Mouse (Mus musculus): ENCODE results near the gene Ralgps2.

The Ralgps2 gene

DNA sequence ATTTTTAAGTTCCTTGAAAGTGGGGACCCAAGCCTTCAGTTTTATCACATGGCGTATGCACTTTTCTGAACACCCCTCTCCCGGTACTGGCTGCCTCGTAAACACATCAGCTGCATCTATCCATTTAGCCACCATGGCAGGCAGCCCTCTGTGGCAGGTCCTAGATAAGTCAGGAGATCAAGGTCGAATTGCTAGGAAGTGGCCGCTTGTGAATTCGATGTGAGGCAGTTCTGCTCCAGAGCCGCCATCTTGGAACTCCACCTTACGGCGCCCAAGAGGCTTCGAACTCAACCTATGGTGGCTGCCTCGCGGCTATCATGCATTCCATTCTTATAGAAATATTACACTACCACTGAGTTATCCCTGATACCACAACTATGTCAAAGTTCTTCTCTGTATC is 14.8 kb upstream of the Ralgps2 start:
- DNase-seq, result peak; percentile 82

DNA sequence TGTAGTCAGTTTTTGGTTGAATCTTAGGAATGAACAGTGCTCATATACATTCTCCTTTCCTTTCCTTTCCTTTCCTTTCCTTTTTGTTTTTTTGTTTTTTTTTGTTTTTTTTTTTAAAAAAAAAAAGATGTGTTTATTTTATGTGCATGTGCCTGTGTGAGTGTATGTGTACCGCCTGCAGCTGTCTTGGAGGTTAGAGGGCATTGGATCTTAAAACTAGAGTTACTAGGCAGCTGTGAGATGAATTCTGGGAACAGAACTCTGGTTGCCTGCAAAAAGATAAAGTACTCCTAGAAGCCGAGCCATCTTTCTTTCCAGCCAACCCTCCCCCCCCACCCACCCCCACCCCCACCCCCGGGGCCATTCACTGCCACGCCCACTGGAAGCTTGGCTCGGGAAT is 10.9 kb upstream of the Ralgps2 start:
- no peak for DNase-seq

DNA sequence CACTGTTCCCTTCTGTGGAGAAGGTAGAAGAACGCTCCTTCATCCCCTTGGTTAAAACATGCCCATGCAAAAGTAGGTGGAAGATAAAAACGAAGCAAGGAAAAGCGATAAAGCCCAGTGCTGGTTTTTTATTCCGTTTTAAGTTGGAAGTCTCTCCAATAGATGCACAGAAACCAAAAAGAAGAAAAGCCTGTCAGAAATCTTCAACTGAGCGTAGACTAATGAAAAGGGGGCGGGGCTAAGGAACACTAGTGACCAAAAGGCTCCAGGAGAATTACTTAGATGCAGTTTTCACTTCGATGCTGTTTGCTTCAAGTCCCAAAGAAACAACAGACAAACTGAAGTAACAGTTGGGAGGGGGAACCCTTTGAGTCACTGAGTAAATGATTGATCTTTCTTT is 1.2 kb upstream of the Ralgps2 start:
- DNase-seq, result peak; percentile 34

DNA sequence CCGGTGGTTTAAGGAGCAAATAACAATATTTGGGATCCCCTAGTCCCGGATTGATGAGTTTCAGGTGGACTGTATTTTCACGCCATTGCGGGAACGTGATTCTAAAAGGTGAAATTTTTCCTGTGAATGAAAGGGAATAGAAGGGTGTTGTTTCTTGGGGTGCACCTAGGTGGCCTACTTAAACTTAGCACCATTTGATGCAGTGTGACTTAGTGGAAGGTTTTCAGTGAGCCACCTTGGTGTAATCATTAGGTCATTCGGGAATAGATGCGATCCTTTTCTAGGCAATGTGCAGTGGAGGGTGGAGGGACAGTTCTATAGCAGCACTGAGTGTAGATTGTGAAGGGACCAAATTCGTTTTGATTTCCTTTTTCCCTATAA is 706 bp upstream of the Ralgps2 start:
- no peak for DNase-seq

DNA sequence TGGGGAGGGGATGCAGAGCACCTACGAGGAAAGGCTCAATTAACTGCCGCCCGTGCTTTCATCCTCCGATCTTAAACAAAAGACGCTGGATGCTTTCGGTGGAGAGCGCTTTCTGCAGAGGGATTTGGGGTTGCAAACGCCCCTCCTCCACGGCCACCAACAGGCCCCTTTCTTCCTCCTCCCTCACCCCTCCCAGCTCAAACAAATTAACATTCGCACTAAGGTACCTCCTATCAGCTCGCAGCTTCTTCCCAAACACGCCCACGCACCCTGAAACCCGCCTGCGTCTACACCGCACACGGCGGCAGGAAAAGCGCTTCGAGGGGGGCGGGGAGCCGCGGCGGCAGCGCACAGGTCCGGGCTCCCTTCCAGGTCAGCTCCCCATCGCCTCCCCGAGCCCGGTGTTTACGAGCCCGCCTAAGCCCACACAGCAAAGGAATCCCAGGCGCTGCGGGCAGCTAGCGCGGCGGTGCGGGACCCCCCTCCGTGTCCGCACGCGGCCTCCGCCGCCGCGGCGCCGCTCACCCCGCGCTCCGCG is 652 bp downstream of the Ralgps2 start:
- peak; percentile 95 for DNase-seq

DNA sequence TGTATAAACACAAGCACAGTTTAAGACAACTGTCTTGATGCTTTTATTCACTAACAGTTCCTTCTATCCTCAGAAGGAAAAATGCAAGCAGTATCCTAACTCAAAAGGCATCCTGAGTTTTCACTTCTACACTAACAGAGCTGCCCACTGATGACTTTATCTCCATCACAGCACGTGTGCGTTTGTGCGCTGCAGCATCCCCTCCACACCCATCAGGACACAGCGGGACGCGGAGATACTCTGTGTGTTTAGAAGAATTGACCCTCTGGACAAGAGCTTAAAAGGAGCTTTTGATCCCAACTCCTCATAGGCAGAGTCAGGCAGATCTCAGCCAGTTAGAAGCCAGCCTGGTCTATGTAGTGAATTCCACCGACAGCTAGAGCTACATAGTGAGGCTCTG is 2.0 kb downstream of the Ralgps2 start:
- DNase-seq, result peak; percentile 43

DNA sequence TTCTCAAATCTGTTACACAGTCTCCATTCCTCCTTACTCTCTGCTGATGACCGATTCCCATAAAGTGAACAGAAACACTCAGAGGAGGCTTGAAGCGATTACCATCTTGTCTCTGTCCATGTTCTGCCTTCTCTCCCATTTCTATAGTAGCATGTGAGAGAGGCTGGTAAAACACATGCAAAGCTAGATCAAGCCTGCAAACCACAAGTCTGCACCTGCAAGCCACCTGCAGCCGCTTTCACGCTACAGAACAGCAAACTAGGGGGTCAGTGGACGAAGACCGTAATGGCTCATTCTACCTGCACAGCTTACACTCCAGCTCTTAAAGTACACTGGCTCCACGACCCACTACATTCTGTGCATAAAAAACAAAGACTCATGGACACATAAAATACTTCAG is 5.7 kb downstream of the Ralgps2 start:
- DNase-seq, result peak; percentile 15

DNA sequence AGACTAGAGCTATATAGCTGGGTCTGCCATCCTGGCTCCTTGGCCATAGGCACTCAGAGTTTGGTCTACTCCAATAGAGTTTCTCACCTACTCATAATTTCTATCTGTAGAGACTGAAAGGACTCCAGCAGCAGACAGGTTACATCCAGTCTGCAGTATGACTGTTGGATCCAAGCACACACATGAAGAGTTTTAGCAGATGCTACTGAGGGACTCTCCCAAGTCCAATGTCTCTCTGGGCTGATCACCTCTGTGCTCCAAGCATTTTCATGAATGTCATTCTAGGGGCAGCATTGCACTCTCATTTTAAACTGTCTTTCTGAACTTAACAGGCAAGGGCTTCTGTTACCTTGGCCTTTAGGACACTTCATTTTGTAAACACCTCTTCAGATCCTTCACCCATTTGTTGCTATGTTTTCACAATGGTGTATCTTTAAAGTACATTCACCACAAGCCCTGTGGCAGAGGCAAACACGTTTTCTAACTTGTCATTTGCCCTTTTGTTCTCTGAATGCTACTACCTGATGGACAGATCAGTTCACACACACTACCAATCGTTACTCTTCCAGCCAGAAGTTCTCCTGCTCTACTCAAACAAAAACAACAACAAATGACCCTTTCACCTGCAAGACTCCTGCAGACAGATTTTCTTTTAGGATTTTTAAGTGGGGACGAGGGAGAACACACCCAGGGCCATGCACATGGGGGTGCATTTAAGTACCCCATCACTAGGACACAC is 7.2 kb downstream of the Ralgps2 start:
- peak; percentile 72 for DNase-seq

DNA sequence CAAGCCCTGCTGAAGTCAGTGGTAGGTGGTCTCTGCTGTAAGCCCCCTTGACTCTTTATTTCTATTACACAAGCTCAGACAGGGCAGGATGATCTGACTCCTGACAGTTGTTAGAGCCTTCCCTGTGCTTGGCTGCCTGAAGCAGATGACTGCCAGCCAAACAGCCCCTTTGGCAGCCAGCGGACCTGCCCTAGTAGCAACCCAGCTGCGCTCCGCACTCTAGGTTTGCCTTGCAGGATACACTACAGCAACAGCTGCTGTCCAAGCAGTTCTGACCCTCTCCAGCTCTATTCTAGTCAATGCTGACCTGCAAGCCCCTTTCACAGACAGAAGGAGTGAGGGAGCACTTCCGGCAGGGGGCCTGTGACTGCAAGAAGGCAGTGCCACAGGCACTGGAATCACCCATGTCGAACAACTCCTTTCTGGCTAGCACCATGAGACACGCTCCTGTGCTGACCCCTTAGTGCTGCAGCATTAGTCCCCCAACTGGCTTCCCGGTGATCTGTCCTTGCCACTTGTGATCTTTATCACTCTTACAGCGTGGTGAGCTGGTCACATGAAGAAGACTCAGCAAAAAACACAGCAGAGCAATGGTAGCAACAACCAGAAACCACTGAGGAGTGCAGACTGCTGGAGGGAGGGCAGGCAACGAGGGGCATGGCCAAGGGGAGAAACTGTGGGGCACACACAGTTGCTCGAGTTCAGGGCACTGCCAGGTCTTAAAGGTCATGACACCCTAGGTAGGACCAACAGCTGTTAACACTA is 8.1 kb downstream of the Ralgps2 start:
- peak; percentile 82 for DNase-seq

DNA sequence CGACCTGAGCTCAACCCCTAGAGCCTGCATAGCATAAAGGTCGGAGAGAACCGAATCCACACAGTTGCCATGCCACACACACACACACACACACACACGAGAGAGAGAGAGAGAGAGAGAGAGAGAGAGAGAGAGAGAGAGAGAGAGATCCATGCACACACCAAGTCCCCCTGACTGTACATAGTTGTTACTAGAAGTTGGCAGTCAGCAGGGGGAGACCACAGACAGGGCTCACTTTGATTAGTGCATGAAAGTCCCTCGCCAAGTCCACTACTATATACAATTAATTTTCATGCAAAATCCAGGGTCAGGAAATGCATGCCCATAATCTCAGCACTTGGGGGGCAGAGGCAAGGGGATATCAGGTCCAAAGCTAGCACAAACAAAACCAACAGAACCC is 9.2 kb downstream of the Ralgps2 start:
- peak; percentile 13 for DNase-seq

DNA sequence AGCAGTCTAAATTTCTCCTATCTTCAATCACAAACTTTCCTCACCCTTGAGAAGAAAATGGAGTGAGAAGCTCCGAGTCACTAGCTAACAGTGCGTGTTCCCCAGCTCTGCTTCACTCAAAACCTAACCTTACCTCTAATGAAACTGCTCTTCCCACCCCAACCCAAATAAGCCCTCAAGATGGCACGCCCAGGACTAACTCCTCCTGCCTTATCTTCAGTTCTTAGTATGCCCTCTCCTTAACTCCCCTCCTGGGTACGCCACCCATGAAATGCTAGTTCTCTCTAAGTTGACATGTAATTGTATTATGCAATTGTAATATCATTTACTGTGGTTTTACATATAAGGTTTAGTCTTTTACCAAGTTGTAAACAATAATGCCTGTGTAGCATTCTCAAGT is 11.2 kb downstream of the Ralgps2 start:
- no peak for DNase-seq

DNA sequence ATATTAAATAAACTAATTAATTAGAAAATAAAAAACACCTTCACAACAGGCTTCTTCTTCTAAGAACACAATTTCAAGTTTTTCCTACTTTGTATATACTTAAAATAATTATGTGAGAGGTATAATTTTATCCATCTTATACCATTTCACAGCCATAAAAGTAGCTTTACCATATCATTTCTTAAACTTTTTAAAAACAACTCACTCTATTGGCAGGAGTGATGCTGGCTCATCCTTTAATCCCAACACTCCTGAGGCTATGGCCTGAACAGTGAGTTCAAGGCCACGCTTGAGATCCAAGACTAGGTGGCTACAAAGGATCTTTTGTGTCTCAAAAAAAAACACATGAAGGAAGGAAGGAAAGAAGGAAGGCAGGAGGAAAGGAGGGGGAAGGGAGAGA is 15.9 kb downstream of the Ralgps2 start:
- DNase-seq, result no peak

DNA sequence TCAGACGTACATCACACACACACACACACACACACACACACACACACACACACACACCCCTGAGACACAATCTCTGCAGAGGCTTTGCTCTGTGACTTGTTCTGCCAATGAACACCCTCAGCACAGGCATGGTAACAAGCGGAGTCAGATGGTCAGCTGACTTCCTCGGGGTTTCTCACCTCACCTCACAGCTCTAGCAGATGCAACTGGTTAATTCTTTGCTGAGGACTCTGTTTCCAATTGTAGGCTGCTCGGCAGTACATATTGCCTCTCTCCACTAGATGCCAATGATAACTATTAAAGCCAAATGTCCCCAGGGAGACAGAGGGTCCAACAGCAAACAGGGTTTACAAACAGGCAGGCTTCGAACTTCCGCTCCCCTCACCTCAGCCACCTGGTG is 16.5 kb downstream of the Ralgps2 start:
- no peak for DNase-seq

DNA sequence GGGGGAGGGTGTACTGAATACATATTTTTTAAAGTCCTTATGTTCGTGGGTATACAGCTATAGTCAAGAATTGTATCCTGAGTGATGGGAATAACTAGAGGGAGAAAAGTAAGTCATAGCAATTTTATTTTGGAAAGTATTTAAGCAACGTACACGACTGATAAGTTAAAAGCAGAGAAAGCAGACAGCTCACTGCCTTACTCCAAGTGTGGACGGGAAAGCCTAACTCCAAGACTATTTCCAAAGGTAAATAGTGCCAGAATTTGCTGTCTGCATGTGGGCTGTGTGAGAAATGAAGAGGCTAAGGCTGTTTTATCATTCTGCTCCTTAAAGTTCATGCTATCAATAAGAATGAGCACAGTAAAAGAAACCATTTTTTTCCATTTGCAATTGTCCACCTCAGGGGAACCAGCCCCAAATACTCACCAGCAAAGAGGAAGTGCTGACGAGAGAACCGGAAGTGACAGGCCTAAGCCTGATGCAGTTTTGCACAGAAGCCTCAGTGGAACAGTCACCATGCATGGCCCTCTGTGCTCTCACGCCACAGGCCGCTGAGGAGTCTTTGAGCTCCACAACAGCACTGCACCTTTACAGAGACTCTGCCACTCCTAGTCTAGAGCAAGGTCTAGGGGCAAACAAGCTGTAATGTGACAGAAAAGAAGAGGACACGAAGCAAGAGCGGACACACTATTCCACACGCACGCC is 18.0 kb downstream of the Ralgps2 start:
- DNase-seq, result no peak

DNA sequence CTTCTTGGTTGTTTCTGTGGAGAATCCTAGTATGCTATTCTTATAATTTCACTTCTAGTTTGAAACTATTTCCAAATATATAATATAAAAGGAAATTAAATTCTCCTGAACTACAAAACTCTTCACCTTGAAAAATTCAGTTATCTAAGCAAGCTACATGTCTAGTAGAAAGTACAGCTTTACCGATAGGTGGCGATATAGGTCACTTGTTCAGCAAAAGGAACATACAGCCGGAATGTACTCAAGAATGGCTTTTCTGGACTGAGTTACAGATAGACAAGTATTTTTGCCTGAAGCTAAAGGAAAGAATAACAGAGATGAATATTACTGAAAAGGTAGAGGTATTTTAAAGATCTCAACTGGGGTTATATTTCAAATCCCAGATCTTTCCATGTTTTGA is 22.0 kb downstream of the Ralgps2 start:
- DNase-seq, result no peak

DNA sequence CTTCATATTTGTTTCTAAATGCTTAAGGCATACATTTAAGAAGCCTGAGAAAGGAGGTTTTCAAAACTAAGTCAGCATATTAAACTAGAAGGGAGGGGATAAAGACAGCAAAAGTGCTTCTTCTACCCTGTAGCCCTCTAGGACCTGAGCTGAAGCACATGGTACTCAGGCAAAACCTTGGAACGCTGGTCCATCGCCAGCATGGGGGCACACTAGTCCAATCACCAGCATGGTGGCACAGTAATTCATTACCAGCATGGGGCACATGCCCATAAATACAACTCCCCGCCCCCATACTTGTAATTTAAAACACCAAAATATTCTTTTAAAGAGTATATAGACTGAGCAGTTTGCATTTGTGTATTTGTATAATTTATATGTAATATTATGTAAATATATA is 23.1 kb downstream of the Ralgps2 start:
- no peak for DNase-seq

DNA sequence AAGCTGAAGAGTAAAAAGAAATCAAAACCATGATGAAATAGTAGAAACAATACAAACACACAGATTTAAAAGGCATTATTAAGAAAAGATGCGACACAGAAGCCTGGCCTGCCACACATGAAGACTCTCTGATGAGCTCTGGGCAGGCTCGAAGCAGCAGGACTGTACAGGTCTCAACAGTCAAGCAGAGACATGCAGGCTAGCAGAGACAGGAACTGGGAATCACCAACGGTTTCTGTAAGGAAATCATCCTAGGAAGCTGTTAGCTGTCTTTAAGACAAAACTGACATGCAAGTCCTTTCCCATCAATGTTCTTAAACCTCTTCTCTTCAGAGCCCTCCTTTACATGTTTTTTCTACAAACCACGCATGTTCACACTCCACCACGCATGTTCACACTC is 24.5 kb downstream of the Ralgps2 start:
- no peak for DNase-seq

DNA sequence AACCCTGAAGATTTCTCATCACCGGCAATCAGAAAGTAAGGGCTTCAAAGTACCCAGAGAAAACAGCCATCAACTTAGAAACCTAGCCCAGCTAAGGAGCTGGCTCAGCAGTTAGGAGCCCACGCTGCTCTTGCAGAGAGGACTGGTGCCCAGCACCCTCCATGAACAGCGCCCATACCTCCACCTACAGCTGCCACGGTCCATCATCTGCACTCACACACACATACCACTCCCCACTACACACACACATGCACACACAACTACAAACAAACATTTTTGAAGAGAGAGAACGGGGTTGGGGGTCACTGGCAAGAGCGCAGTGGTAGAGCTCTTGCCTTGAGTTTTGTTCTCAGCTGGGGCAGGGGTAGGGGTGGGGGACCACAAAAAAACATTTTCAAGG is 26.2 kb downstream of the Ralgps2 start:
- no peak for DNase-seq

DNA sequence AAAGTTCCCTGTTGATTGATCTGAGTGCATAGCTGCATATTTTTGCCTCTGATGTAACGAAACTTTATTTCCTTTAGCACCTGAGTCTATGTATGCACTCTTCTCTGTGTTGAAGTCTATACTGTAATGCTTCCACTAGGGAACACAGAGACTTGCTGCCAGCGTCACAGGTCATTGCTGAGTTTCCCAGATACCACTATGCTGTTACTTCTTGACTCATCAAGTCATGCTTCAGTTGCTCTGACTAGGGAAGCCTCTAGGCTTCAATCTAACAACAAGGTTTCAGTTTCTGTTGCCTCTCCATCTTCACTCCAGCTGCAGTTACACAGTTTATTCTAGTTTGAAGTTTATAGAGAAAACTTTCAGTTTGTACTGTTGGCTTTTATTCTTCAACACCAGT is 28.5 kb downstream of the Ralgps2 start:
- DNase-seq, result no peak

DNA sequence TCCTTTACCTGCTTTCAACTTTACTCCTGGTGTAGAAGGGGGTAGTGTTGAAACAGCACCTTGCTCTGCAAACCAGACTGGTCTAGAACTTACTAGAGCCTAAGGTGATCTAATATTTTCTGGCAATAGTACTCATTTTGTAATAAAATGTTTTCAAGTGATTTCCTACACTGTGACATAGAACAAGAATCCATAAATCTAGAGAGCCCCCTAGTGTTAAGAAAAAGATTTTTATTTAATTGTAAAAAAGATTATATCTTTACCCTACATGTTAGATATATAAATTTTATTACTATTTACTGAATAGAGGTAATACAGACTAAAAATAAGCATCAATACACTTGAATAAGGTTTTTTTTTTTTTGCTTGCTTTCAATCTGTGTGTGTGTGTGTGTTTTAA is 29.6 kb downstream of the Ralgps2 start:
- no peak for DNase-seq

DNA sequence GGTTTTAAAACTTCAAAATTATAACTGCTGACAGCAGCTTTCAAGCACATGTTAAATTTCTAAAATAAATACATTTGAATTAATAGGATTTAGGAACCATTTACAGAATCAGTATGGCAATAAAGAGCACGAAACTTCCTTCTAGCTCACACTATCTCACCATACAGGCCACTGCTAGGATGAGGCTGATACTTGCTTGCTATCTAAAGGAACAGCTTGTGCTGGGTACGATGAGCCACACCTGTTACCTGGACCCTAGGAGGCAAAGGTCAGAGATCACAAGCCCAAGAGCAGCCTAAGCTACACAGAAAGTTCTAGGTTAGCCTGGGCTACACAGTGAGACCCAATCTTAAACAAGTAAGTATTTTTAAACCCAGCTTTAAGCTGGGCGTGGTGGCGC is 30.2 kb downstream of the Ralgps2 start:
- DNase-seq, result no peak

DNA sequence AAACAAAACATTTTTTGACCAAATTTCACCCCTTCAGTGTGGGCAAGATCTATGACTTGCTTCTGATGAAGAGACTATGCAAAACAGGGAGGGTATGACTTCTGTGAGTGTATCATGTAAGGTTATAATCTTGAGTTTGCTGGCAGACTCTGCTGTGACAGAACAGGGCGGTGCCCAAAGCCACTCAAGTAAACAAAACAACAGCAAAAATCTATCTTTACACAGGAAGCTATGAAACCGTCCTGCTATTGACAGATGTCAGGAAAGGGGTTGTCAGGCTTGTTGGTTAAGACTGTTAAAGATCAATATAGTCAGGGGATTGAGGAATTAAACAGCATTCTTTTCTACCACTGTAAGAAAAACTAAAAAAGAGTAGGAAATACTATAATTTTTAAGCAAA is 33.8 kb downstream of the Ralgps2 start:
- DNase-seq, result no peak

DNA sequence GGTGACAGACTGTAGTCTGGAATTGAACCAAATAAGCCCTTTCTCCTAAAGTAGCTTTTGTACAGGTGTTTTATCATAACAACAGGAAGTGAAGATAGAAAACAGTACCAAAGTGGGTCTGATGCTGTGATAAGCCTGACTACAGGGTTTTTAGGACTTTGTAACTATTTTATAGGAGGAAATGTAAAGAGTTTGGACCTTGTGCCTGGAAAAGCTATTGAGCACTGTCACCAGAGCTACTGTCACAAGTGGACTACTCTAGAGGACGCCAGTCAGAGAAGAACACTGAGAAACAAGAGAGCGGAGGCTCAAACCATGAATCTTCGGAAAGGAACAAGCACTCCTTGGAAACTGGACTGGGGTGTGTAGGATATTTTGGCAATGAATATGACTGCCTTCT is 35.5 kb downstream of the Ralgps2 start:
- no peak for DNase-seq

DNA sequence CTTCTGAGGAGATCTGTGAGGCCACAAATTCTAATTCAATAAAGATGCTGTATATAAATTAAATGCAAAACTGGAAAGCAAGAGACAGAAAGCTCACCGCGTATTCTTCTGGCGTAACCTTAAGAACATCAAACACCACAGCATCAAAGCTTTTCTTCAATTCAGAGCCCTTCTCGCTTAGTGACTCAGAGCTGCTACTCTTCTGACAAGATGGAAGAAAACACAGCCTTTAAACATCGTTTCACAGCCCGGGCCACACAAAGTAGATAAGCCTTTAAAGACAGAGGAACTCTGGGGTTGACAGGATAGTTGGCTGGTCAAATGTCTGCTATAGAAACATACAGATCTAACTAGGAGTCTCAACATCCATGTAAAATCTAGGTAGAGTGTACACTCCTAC is 37.7 kb downstream of the Ralgps2 start:
- no peak for DNase-seq
